Mouse (Mus musculus) E14TG2a.4 (cell line): ENCODE measurements around the gene Adprhl1.

Experiments used
- CTCF ChIP-seq: conservative IDR thresholded peaks from 2 replicates; pipeline ENCODE4 v1.5.1; 2014; ENCODE audit warnings: low read length
- NANOG ChIP-seq: IDR thresholded peaks from 2 replicates; pipeline ENCODE4 v1.6.1; 2014; ENCODE audit warnings: borderline replicate concordance, low read length, mixed read lengths

DNA sequence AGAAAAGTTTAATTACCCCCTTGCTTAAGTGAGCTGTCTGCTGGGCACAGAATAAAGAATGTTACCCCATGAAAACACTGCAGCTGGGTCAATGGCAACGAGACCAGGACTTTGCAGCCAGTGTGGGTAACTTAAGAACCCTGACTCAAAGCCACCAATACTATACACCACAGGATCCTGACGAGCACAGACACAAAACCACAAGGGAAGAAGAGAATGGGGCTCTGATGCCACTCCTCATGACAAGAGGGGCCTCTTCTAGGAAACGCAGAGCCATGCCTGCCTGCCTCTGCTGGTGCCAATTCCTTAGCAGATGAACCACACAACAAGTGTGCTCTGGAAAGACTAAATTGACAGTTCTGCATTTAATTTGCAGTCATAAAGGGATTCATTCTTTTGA lies 9.4 kb upstream of the Adprhl1 start:
- TF ChIP-seq CTCF (no peak), NANOG (no peak)
